Mouse (Mus musculus): Measurements from ENCODE around the gene Abcg3. TPM values are rescaled to one million over a fixed set of nuclear protein-coding genes. Genes with fewer than 3 reads are reported as not detected.
"Not testable (repeated sequence)": the region's sequence is repeated elsewhere in the genome, so short reads cannot be mapped to it uniquely, and the experiment has no call there.

Abcg3 gene
- total RNA-seq (2021) = under 1 TPM in 1 of 2 experiments, not detected in 1; 0.15 TPM
- long read RNA-seq, experiment 1 = 0 reads
- long read RNA-seq, experiment 2 = 0 reads

DNA sequence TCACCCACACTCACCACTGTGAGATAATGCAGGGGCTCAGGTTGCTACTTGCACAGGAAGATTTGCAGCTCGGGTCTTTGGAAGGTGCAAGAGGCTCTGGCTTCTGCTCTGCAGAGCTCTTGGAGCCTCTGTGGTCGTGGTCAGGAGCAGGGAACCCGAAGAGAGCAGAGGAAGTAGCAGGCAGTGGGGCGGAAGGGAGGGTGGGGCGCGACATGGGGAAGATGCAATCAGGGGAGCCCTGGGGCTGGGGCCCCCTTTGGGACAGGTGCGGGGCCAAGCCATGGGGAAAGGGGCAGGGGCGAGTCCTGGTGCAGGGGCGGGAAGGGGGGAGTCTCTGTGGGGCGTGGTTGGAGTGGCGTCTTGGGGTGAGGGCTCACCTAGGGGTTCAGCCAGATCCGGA is at the start of gene Abcg3:
TSS of gene Abcg3 (minus strand) at position 184 of the 400 bp plus-strand sequence.
- H3K4me3 ChIP-seq = no peak within 1 kb of the TSS
- no peak for DNase-seq (ENCODE audit: low spot score in 2 of 2)
- no peak within 1 kb of the TSS for H3K27ac ChIP-seq
- TF ChIP-seq CTCF (conservative IDR thresholded peaks at IDR 0.05) = no peak

DNA sequence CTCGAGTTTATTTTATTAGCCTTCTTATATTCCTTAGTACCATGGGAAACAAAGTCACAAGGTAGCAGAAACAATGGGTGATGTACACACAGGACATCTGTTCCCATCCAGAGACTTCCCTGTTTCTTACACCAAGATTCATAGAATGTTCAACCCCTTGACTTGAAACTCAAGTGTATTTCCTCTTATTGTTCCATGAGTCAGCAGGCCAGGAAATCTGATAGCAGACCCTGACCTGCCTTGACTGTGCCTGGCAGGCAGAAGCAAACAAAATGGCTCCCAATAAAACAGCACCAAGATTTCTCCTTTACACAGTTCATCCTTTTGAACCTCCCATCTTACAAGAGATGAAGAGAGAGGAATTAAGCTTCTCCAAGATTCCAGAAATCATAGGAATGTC is 30.0 kb upstream of the Abcg3 start:
- no peak for TF ChIP-seq CTCF (conservative IDR thresholded peaks at IDR 0.05)
- H3K27ac ChIP-seq = no peak overlapping the region
- H3K4me3 ChIP-seq = no peak overlapping the region
- no peak for DNase-seq (ENCODE audit: low spot score in 2 of 2)

DNA sequence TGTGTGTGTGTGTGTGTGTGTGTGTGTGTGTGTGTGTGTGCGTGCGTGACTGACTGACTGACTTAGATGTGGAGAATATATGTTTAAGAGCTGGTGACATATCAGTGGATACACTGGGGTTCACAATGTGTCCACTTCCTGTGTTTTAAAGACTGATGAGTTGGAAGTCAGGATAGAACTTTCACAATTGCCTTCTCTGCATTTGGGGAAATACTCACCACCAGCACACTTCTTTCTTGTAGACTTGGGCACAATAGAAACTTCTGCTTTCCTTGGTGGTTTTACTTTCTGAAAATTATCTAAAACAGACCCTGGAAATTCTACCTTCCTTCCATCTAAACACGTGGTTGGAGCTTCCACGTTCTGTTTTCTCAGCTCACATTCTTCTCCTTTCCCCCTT is 29.1 kb upstream of the Abcg3 start:
- no peak overlapping the region for H3K27ac ChIP-seq
- TF ChIP-seq CTCF (conservative IDR thresholded peaks at IDR 0.05) = no peak
- no peak for DNase-seq (ENCODE audit: low spot score in 2 of 2)
- H3K4me3 ChIP-seq = no peak overlapping the region

DNA sequence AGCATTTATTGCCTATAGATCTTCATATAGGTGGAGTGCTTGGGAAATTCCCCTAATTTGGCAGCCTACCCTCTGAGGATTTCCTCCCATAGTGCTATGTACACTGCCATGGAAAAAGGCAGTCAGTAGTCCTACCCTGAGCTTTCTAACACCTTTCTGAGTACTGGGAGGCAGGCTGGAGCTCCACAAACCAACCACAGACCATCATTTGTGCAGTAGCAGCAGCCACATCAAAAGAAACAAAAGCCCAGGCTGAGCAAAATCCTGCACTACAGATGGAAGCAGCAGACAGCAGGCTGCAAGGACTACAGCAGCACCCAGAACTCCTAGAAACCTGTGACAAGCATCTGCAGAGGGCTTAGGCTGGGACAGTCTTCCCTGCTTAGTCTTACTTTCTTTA is 27.9 kb upstream of the Abcg3 start:
- no peak for TF ChIP-seq CTCF (conservative IDR thresholded peaks at IDR 0.05)
- no peak for DNase-seq (ENCODE audit: low spot score in 2 of 2)
- no peak overlapping the region for H3K27ac ChIP-seq
- no peak overlapping the region for H3K4me3 ChIP-seq

DNA sequence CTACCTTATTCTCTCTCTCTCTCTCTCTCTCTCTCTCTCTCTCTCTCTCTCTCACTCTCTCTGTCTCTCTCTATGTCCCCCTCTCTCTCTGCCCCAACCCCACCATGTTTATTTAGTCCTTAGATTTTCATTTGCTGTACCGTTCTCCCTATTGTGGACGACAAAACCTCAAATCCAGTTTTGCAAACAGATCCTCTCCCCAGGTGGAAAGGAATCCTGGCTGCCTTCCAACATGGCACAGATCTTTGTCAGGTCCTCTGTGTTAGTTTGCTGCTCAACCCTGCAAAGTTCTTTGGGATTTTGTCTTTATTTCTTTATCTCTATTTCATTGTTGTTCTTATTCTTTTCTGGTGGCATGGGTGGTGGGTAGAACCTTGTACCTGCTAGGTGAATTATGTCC is 6.9 kb upstream of the Abcg3 start:
- TF ChIP-seq CTCF (conservative IDR thresholded peaks at IDR 0.05) = no peak
- DNase-seq (ENCODE audit: low spot score in 2 of 2) = no peak
- Histone ChIP-seq H3K4me3 (no peak overlapping the region), H3K27ac (no peak overlapping the region)

DNA sequence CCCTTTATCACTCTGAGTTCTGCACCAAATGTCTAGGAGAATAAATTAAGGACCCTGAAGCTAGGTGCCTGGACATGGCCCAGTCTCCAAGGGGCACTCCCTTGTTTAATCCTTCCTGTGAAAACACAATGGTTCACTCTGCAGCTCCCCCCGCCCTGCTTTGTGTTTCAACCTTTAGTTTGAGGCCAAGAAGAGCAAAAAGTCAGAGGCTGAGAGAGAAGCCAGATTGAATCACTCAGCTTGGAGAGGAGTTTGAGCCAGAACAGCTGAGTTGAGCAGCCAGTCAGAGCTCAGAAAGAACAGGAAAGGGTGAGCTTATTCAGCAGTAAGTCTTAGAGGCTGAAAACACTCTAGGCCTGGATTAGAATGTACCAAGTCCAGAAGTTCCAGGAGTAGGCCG is 5.5 kb upstream of the Abcg3 start:
- no peak for TF ChIP-seq CTCF (conservative IDR thresholded peaks at IDR 0.05)
- no peak overlapping the region for H3K27ac ChIP-seq
- no peak for DNase-seq (ENCODE audit: low spot score in 2 of 2)
- no peak overlapping the region for H3K4me3 ChIP-seq

DNA sequence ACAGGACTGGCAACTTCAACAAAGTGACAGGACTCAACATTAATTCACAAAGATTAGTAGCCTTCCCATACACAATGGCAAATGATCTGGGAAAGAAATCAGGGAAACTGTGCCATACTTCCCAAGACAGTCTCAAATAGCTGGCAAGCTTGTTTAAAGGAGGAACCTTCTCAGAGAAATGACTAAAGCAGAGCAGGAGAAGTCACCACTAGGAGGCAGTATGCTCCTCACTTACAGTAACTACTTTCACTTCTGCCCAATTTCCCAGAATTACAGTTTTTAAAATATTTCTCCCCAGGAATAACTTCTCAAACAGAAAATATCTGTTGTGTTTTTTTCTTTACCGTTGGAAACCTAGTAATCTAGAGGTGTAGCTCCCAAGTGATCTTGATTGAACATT is 4.2 kb upstream of the Abcg3 start:
- Histone ChIP-seq H3K4me3 (no peak overlapping the region), H3K27ac (no peak overlapping the region)
- TF ChIP-seq CTCF (conservative IDR thresholded peaks at IDR 0.05) = peak; percentile 80
- no peak for DNase-seq (ENCODE audit: low spot score in 2 of 2)

DNA sequence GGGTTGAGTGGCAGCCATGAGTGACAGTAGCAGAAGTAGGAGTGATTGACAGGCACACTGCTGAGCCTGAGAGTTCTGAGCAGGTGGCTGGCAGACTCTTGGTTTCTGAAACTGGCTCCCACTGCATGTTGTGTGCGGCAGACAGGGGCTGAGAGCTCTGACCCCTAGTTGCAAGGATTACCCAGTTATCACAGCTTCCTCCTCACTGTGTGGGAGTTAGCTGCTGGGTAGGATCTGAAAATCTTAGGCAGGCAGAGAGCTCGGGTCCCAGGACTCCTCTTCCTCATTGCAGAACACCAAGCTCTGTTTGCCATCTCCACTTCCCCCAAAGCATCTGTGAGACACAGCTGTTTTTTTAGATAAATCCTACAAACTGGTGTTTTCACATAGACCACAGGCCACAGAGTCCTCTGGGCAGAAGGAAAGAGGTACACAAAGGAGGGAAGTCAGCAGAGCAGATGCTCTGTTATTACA is 3.4 kb downstream of the Abcg3 start:
- no peak for TF ChIP-seq CTCF (conservative IDR thresholded peaks at IDR 0.05)
- H3K27ac ChIP-seq = no peak overlapping the region
- no peak overlapping the region for H3K4me3 ChIP-seq
- DNase-seq (ENCODE audit: low spot score in 2 of 2) = peak; percentile 0 to 8

DNA sequence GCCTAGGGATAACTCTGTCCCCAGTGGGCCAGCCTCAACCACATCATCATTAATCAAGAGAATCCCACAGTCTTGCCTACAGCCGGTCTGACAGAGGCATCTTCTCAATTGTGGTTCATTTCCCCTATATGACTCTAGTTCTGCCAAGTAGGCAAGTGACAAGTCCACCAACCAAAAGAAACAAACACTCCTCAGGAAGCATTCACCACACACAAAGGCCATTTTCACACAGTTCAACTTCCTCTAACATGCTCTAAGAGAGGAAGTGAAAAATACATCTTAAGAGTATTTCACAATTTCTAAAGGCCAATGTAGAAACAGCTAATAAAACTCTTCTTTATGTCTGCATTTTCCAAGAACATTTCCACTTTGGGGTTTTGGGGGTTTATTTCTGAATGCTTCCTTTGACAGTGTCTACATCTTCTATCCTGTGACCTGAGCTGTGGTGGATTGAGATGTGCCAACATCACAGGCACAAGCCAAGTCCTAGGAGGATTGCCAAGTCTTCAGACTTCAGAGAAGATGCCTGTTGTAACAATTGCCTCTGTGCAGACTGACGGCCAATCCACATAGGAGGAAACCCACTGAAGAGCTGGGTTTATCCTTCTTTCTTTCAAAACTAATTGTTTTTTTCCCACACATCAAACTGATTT is 24.3 kb downstream of the Abcg3 start:
- Histone ChIP-seq H3K4me3 (no peak overlapping the region), H3K27ac (no peak overlapping the region)
- DNase-seq (ENCODE audit: low spot score in 2 of 2) = no peak
- no peak for TF ChIP-seq CTCF (conservative IDR thresholded peaks at IDR 0.05)

DNA sequence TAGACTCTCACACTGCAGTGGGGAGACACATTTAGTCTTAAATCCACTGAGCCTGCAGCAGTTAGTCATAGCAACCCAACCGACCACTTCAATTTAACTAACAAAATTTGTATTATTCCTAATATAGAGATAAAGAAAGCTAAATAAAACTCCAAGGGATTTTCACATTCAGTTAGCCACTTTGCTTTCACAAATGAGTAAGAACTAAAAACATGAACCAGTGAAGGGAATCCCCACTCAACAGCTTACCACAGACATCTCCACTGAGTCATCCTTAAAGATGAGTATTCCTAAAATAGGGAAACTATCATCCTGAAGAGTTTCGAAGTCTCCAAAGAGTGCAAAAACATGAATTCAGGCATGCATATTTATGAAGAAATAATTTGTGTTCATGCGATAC is 27.3 kb downstream of the Abcg3 start:
- Histone ChIP-seq H3K27ac (no peak overlapping the region), H3K4me3 (no peak overlapping the region)
- no peak for DNase-seq (ENCODE audit: low spot score in 2 of 2)
- no peak for TF ChIP-seq CTCF (conservative IDR thresholded peaks at IDR 0.05)

DNA sequence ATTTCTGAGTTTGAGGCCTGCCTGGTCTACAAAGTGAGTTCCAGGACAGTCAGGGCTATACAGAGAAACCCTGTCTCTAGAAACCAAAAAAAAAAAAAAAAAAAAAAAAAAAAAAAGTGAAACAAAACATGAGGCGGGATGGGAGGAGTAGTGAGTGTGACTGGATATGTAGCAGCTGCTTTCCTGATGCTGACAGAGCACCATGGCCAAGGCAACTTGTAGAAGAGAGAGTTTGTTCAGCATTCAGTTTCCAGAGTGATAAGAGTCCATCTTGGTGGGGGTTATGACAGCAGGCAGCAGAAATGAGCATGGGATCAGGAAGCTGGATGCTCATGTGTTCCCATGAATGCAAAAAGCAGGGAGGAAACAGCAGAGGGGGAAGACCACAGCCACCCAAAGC is 35.6 kb downstream of the Abcg3 start:
- TF ChIP-seq CTCF (conservative IDR thresholded peaks at IDR 0.05) = no peak
- Histone ChIP-seq H3K4me3 (no peak overlapping the region), H3K27ac (no peak overlapping the region)
- no peak for DNase-seq (ENCODE audit: low spot score in 2 of 2)

DNA sequence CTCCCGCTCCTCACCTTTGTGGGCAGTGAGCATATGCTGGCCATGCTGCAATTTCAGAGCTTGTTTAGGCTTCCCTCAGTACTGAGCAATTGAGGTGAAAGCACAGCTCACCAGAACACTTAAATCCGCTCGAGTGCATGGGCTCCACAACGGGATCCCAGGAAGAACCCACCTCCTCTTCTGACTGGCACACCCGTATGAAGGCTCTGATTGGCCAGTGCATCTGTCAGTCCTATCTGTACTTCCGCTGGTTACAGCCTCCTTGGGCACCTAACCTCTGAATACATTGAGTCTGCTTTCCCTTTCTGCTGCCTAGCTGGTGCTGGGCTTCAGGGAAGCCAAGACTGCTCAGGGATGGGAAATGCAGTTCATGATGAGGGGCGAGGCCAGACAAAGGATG is 48.4 kb downstream of the Abcg3 start:
- no peak for DNase-seq (ENCODE audit: low spot score in 2 of 2)
- Histone ChIP-seq H3K4me3 (no peak overlapping the region), H3K27ac (no peak overlapping the region)
- TF ChIP-seq CTCF (conservative IDR thresholded peaks at IDR 0.05) = no peak

DNA sequence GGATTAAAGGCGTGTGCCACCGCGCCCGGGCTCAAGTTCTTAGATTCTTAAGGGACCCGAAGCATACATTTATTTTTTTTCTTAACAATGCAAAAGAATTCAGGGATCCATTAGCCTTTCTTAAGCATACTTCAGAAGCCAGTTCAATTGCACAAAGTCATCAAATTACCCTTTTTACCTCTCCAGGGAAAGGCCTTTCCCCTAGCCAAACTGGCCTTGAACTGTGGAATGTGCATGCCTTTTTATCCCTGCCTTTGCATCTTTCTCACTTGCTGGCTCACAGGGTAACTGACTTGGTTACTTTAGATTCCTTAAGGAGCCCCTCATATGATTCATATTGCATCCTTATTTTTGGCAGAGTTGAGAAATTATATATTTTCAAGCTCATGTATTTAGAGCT is 76.0 kb downstream of the Abcg3 start:
- DNase-seq (ENCODE audit: low spot score in 2 of 2); H3K4me3 ChIP-seq; H3K27ac ChIP-seq: not testable (repeated sequence)

Other genes with a start within 250 kb of the Abcg3 start
- 1 to 10 TPM; 4.0 to 4.9 TPM for gene Zfp951, start 122.6 kb downstream of the Abcg3 start, total RNA-seq (2021)
- 1 to 10 TPM; 1.3 to 2.2 TPM for gene Gbp9, start 156.8 kb upstream of the Abcg3 start, total RNA-seq (2021)
- under 1 TPM in 1 of 2 experiments, not detected in 1; 0.15 TPM for gene Gbp8, start 156.8 kb upstream of the Abcg3 start, total RNA-seq (2021)
- 1 to 10 TPM; 1.0 to 1.7 TPM for gene Gbp4, start 156.9 kb upstream of the Abcg3 start, total RNA-seq (2021)